Mouse (Mus musculus) MEL (cell line): ENCODE data around the gene Acvrl1. TPM values are rescaled to one million over a fixed set of nuclear protein-coding genes. Genes with fewer than 3 reads are reported as not detected.
A peak's percentile ranks its signal among the peaks of the same experiment; 100 is the strongest.

Experiments used
- DNase-seq: peaks from one replicate; pipeline ENCODE4 v3.0.0; 2011; ENCODE audit warnings: low read depth, low spot score
- H3K27ac ChIP-seq: 2 replicates; pipeline ENCODE4 v1.5.1; 2012; ENCODE audit warnings: low read depth, mild to moderate bottlenecking, control low read depth, low read length, moderate library complexity; ENCODE audit not compliant: control insufficient read depth
- H3K27me3 ChIP-seq, 2 experiments: fragments of 150-350 bp in 1 of 2; sonication (generic) in 1 of 2; 2 replicates each; pipeline ENCODE4 v1.6.1; 2012; ENCODE audit warnings: low read length in 2 of 2, mild to moderate bottlenecking in 2 of 2, improper control_type of control experiment in 1 of 2, moderate library complexity in 1 of 2; ENCODE audit not compliant: insufficient read depth in 2 of 2, control insufficient read depth in 1 of 2
- H3K36me3 ChIP-seq, 2 experiments: 2 replicates each; pipeline ENCODE4 v1.6.1; 2012 to 2014; ENCODE audit warnings: low read length in 2 of 2, improper control_type of control experiment in 1 of 2, inconsistent platforms in 1 of 2, mild to moderate bottlenecking in 1 of 2; ENCODE audit not compliant: insufficient read depth in 2 of 2, control insufficient read depth in 1 of 2
- H3K4me1 ChIP-seq, 2 experiments: fragments of 150-350 bp in 1 of 2; sonication (generic) in 1 of 2; 2 replicates each; pipeline ENCODE4 v1.6.1; 2012; ENCODE audit warnings: low read length in 2 of 2, improper control_type of control experiment in 1 of 2, mild to moderate bottlenecking in 1 of 2; ENCODE audit not compliant: insufficient read depth in 2 of 2, control insufficient read depth in 1 of 2
- H3K4me3 ChIP-seq, 2 experiments: fragments of 150-350 bp in 1 of 2; sonication (generic) in 1 of 2; 2 replicates each; pipeline ENCODE4 v1.5.1; 2012; ENCODE audit warnings: low read depth in 2 of 2, low read length in 2 of 2, mild to moderate bottlenecking in 2 of 2, moderate library complexity in 2 of 2, control low read depth in 1 of 2, improper control_type of control experiment in 1 of 2; ENCODE audit not compliant: control insufficient read depth in 1 of 2, insufficient read depth in 1 of 2
- H3K79me2 ChIP-seq: 2 replicates; pipeline ENCODE4 v1.6.1; 2012; ENCODE audit warnings: mild to moderate bottlenecking, low read length, moderate library complexity; ENCODE audit not compliant: control insufficient read depth, poor library complexity, insufficient read depth
- H3K9ac ChIP-seq: 2 replicates; pipeline ENCODE4 v1.6.1; 2012; ENCODE audit warnings: low read depth, mild to moderate bottlenecking, control low read depth, low read length, moderate library complexity; ENCODE audit not compliant: control insufficient read depth, poor library complexity, severe bottlenecking
- H3K9me3 ChIP-seq: fragments of 150-350 bp; sonication (generic); replicated peaks from 2 replicates; pipeline ENCODE4 v1.6.1; 2012; ENCODE audit warnings: mild to moderate bottlenecking, low read length, improper control_type of control experiment, moderate library complexity; ENCODE audit not compliant: insufficient read depth
- CHD1 ChIP-seq: IDR thresholded peaks from 2 replicates; pipeline ENCODE4 v1.6.1; 2012; ENCODE audit warnings: low read depth, mild to moderate bottlenecking, inconsistent platforms, low read length, improper control_type of control experiment
- CHD2 ChIP-seq: IDR thresholded peaks from 2 replicates; pipeline ENCODE4 v1.6.1; 2011; ENCODE audit warnings: low read length, improper control_type of control experiment
- E2F4 ChIP-seq: IDR thresholded peaks from 2 replicates; pipeline ENCODE4 v1.6.1; 2011; ENCODE audit warnings: low read depth, low read length, improper control_type of control experiment, borderline replicate concordance
- GATA1 ChIP-seq: IDR thresholded peaks from 2 replicates; pipeline ENCODE4 v1.6.1; 2011; ENCODE audit warnings: low read depth, low read length, improper control_type of control experiment
- HCFC1 ChIP-seq: IDR thresholded peaks from 2 replicates; pipeline ENCODE4 v1.6.1; 2012; ENCODE audit warnings: low read depth, mild to moderate bottlenecking, inconsistent platforms, low read length, improper control_type of control experiment, moderate library complexity
- MXI1 ChIP-seq: IDR thresholded peaks from 2 replicates; pipeline ENCODE4 v1.6.1; 2011; ENCODE audit warnings: mild to moderate bottlenecking, low read depth, low read length, improper control_type of control experiment
- MYB ChIP-seq: IDR thresholded peaks from 2 replicates; pipeline ENCODE4 v1.6.1; 2011; ENCODE audit warnings: mild to moderate bottlenecking, low read depth, low read length, improper control_type of control experiment
- RAD21 ChIP-seq: IDR thresholded peaks from 2 replicates; pipeline ENCODE4 v1.6.1; 2011; ENCODE audit warnings: mild to moderate bottlenecking, low read depth, low read length, improper control_type of control experiment
- RCOR1 ChIP-seq: IDR thresholded peaks from 2 replicates; pipeline ENCODE4 v1.6.1; 2012; ENCODE audit warnings: low read depth, mild to moderate bottlenecking, inconsistent platforms, low read length, improper control_type of control experiment
- SMC3 ChIP-seq: IDR thresholded peaks from 2 replicates; pipeline ENCODE4 v1.6.1; 2011; ENCODE audit warnings: low read depth, low read length, improper control_type of control experiment
- TAL1 ChIP-seq: IDR thresholded peaks from 2 replicates; pipeline ENCODE4 v1.6.1; 2012; ENCODE audit warnings: mild to moderate bottlenecking, inconsistent platforms, low read length, moderate library complexity, mixed read lengths
- TBP ChIP-seq: IDR thresholded peaks from 2 replicates; pipeline ENCODE4 v1.8.0; 2011; ENCODE audit warnings: low read depth, low read length, improper control_type of control experiment
- TCF12 ChIP-seq: IDR thresholded peaks from 2 replicates; pipeline ENCODE4 v1.6.1; 2014; ENCODE audit warnings: low read depth, mild to moderate bottlenecking, inconsistent platforms, low read length, improper control_type of control experiment, moderate library complexity
- UBTF ChIP-seq: IDR thresholded peaks from 2 replicates; pipeline ENCODE4 v1.6.1; 2012; ENCODE audit warnings: low read depth, mild to moderate bottlenecking, inconsistent platforms, low read length, improper control_type of control experiment, moderate library complexity, borderline replicate concordance; ENCODE audit not compliant: insufficient read depth
- USF1 ChIP-seq: IDR thresholded peaks from 2 replicates; pipeline ENCODE4 v1.6.1; 2014; ENCODE audit warnings: low read depth, mild to moderate bottlenecking, inconsistent platforms, low read length, improper control_type of control experiment, moderate library complexity
- ZNF384 ChIP-seq: IDR thresholded peaks from 2 replicates; pipeline ENCODE4 v1.6.1; 2012; ENCODE audit warnings: low read depth, mild to moderate bottlenecking, inconsistent platforms, low read length, improper control_type of control experiment
- polyA plus RNA-seq, 2 experiments: library from polyadenylated mRNA; stranded (reverse) in 1 of 2; unstranded in 1 of 2; fragments of >175 nt in 1 of 2; fragments of >200 nt in 1 of 2; gene quantifications; 2 replicates each; pipeline versions ENCODE4 v1.2.1 to v1.2.4; 2012; ENCODE audit warnings: low replicate concordance in 2 of 2, low read depth in 1 of 2; ENCODE audit not compliant: insufficient read length in 2 of 2, insufficient read depth in 1 of 2, missing spikeins in 1 of 2
- total RNA-seq: library from RNA; depleted of rRNA; stranded (reverse); fragments of 300-350 nt; gene quantifications from 2 replicates; pipeline ENCODE4 v1.2.3, GENCODE M21; 2012

The Acvrl1 gene
- total and polyA plus RNA-seq, 3 experiments, result 0.08 to 0.18 TPM; not detected in 1

DNA sequence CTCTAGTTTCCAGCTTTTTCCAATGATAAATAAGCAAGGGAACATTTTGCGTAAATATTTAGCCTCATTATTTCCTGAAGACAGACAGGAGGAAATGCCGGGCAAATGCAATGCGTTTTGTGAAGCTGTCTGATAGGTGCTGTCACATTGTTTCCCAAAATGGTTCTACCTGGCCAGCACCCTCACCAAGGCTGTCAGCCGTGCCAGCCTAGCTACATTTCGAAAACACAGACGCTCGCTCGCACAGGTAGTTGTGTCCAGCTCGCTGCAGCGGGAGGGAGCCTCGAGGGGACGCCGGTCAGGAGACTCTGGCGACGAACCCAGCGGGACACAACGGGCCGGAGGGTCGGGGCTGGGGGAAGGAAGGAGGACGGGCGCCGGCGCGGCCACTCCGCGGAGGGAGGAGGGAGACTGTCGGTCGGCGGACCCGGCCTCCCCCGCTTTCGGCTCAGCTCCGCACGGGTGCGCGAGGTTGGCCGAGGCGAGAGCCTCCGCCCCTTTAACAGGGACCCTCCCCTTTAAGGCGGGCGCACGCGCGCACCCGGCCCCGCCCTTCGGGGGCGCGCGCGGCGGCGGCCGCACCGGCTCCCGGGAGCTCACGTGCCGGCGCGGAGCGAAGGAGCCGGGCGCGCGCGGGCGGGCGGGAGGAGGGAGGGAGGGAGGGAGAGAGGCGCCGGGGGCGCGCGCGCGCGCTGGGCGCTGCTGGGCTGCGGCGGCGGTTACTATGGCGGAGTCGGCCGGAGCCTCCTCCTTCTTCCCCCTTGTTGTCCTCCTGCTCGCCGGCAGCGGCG lies 45.3 kb downstream of the Acvrl1 start, which contains the start of gene Acvr1b (continued):
- TF ChIP-seq UBTF, result peak; percentile 90
- peak; percentile 80 for TF ChIP-seq MXI1
- TF ChIP-seq TBP, result peak; percentile 56; the same call in 1 of the 2 replicates
- no peak for TF ChIP-seq RCOR1
- TF ChIP-seq TAL1, result no peak
- no peak for TF ChIP-seq CHD2
- TF ChIP-seq CHD1, result 0 out of 2 replicates have a peak, but pooled peaks have one; percentile 72
- TF ChIP-seq SMC3, result no peak
- TF ChIP-seq HCFC1, result peak; percentile 73
- TF ChIP-seq MYB, result no peak
- no peak for TF ChIP-seq GATA1
- TF ChIP-seq USF1, result peak; percentile 54; the same call in 1 of the 2 replicates

GRCm38 (mm10) chr15:101174294-101175130 lies 46.2 kb downstream of the Acvrl1 start:
- peaks cover 0 to 59% of the 10 kb centered on the region in 2 experiments; a peak in 2 of 4 replicates for H3K36me3 ChIP-seq
- H3K9me3 ChIP-seq, result no peaks in the 10 kb centered on the region
- peak overlapping the region; percentile 76 to 92 for H3K4me3 ChIP-seq
- TF ChIP-seq MXI1 (peak; percentile 19; the same call in 1 of the 2 replicates), CHD1 (no peak)
- H3K27me3 ChIP-seq, result no peaks in the 10 kb centered on the region
- H3K27ac ChIP-seq, result no peak overlapping the region
- H3K79me2 ChIP-seq, result peaks cover 39% of the 10 kb centered on the region
- peak; percentile 45 for DNase-seq
- H3K4me1 ChIP-seq, result peaks cover 37 to 51% of the 10 kb centered on the region in 2 experiments
- peak overlapping the region; percentile 83 for H3K9ac ChIP-seq

- H3K27me3 ChIP-seq, result no peaks in the 10 kb centered on the region
- H3K27ac ChIP-seq, result no peak overlapping the region
- peak overlapping the region in 1 of 2 experiments; percentile 92; a peak in 2 of 4 replicates for H3K4me3 ChIP-seq
- DNase-seq, result no peak
- H3K9me3 ChIP-seq, result no peaks in the 10 kb centered on the region
- TF ChIP-seq RAD21 (no peak), ZNF384 (no peak), CHD2 (no peak), HCFC1 (no peak), E2F4 (no peak), TCF12 (no peak), MYB (no peak)
- peaks cover 34 to 47% of the 10 kb centered on the region in 2 experiments for H3K4me1 ChIP-seq
- peaks cover 44% of the 10 kb centered on the region for H3K79me2 ChIP-seq
- peaks cover 0 to 55% of the 10 kb centered on the region in 2 experiments; a peak in 2 of 4 replicates for H3K36me3 ChIP-seq
- H3K9ac ChIP-seq, result peak overlapping the region; percentile 18; the same call in 1 of the 2 replicates
Observed at GRCm38 (mm10) chr15:101175131-101175460, 46.8 kb downstream of the Acvrl1 start.
